Mouse (Mus musculus) hindbrain, embryonic 14.5 days (tissue): ENCODE measurements around the gene Spns3. TPM values are rescaled to one million over a fixed set of nuclear protein-coding genes. Genes with fewer than 3 reads are reported as not detected.

Source experiments
- polyA plus RNA-seq: library from polyadenylated mRNA; unstranded; fragments of >200 nt; fragmentation: Nextera tagmentation; extraction: Ambion mirVana; gene quantifications from 2 replicates; pipeline ENCODE4 v1.2.1, GENCODE M21; 2014

Spns3 gene
- polyA plus RNA-seq, 1 experiment from 2014 or later, result 0.11 TPM

Other genes with a start within 250 kb of the Spns3 start
- gene Xaf1, start 248.9 kb downstream of the Spns3 start, polyA plus RNA-seq, result 1.1 and 3.3 TPM in 2 replicates
- not detected in 2 replicates for gene Fbxo39, start 236.1 kb downstream of the Spns3 start, polyA plus RNA-seq
- gene Tekt1, start 188.1 kb downstream of the Spns3 start, polyA plus RNA-seq, result 9.9 and 10.1 TPM in 2 replicates
- gene Smtnl2, start 138.8 kb downstream of the Spns3 start, polyA plus RNA-seq, result 4.6 and 4.8 TPM in 2 replicates
- 0.11 TPM in 1 of 2 replicates, not detected in the other for gene Ggt6, start 115.0 kb downstream of the Spns3 start, polyA plus RNA-seq
- gene Mybbp1a, start 109.2 kb downstream of the Spns3 start, polyA plus RNA-seq, result 54.1 and 63.3 TPM in 2 replicates
- 11.9 and 12.4 TPM in 2 replicates for gene Spns2, start 60.6 kb downstream of the Spns3 start, polyA plus RNA-seq
- 92.9 and 102 TPM in 2 replicates for gene Ube2g1, start 56.8 kb upstream of the Spns3 start, polyA plus RNA-seq
- 33.8 and 36.1 TPM in 2 replicates for gene Ankfy1, start 139.5 kb upstream of the Spns3 start, polyA plus RNA-seq
- 5.9 and 7.3 TPM in 2 replicates for gene Cyb5d2, start 245.6 kb upstream of the Spns3 start, polyA plus RNA-seq
- gene Zzef1, start 245.7 kb upstream of the Spns3 start, polyA plus RNA-seq, result 16.4 and 18.5 TPM in 2 replicates